Mouse (Mus musculus): Measurements from ENCODE around the gene Pik3c2a.

DNA sequence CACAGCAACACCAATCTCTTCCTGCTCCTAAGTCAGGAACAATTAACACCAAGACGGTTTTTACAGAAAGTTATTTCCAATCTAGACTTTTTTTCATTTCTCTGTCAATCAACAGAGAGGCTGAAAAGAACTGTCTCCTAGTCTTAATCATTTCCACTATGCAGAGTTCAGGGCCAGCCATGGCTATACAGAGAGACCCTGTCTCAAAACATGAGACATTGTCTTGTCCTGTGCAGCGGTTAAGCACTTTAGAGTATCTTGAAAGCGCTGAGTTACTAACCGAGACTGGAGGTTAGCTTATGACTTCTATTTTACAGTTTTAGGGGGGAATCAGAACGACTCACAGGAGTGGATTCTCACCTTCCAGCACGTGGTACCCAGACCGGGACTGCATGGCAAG, 114.5 kb downstream of the Pik3c2a start:
- TF ChIP-seq CTCF (IDR thresholded peaks at IDR 0.05 in 2 of 3, conservative IDR thresholded peaks at IDR 0.05 in 1 of 3; ENCODE audit: control insufficient read depth in 1 of 3, insufficient read depth in 1 of 3, low read depth in 2 of 3, low read length in 3 of 3, poor library complexity in 1 of 3, severe bottlenecking in 1 of 3) (no peak), POLR2A (IDR thresholded peaks at IDR 0.05; ENCODE audit: control insufficient read depth in 1 of 2, insufficient read depth in 1 of 2, low read depth in 1 of 2, low read length in 2 of 2, poor library complexity in 1 of 2) (peak in 1 of 2 experiments; percentile 45; a peak in 1 of 4 replicates), MAFK (IDR thresholded peaks at IDR 0.05; ENCODE audit: borderline replicate concordance, low read depth, low read length) (no peak), EP300 (IDR thresholded peaks at IDR 0.05; ENCODE audit: low read depth in 1 of 2, low read length in 2 of 2) (no peak), USF1 (IDR thresholded peaks at IDR 0.05; ENCODE audit: low read depth, low read length) (no peak), HCFC1 (IDR thresholded peaks at IDR 0.05; ENCODE audit: low read depth, low read length) (no peak), NRF1 (IDR thresholded peaks at IDR 0.05; ENCODE audit: insufficient read depth, low read depth, low read length, poor library complexity, severe bottlenecking) (no peak), GABPA (IDR thresholded peaks at IDR 0.05; ENCODE audit: low read depth, low read length) (no peak)
